Mouse (Mus musculus) MN1 (cell line): ENCODE results near the gene Retreg1.

Source experiments
- DNase-seq: peaks from one replicate; pipeline ENCODE4 v3.0.0-alpha.2; 2016; ENCODE audit warnings: low spot score

Retreg1 gene

DNA sequence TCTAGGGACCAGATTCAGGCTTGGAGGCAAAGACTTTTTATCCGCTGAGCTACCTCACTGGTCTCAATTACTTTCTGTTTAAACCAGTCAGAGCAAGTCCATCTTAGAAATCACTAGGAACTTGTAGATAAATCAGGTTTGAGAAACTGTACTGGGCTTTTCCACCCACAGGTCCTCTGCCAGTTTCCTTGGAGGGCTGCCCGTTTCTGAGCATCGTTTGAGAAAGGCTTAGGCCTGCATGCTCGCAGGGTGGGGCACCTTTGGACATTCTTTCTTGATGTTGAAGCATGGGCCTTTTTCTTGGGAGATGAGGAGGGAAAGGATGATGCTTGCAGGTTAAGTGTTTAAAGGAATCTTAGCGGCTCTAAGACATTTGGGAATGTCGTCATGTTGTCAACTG is 77.9 kb downstream of the Retreg1 start:
- no peak for DNase-seq

DNA sequence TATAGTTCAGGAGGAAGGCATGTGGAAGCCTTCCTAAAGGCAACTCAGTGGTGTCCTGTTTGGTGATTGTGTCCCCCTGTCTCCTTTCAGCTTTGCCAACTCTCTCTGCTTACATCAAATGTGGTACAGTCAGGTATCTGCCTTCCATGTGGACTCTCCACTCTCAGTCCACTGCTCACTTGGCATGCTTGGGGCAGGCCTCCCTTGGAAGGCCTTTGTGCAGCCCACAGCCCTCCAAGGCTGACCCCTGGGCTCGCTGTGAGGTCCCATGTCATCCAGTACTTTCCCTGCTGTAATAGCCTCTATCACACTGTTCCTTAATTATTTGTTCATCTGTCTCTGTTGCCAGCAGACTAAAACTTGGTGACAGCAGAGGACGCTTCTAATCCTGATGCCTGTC is 79.0 kb downstream of the Retreg1 start:
- DNase-seq: no peak

DNA sequence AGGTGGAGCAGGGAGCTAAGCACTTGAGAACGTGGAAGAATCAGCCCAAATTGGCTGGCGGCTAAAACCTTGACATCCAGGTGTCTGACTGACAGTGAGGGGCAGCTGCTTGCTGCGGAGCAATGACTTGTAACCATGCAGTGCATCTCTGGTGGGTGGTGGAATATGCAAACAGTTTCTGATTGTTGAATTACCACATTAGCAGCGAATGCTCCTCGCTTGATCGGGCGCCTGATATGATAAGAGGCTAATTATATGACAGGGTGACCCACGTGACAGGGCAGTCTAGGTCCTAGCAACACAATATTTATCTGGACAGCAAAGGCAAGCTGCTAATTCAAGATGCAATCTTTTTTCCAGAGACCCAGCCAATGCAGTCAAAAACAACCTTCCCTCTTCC is 80.9 kb downstream of the Retreg1 start:
- DNase-seq: no peak

DNA sequence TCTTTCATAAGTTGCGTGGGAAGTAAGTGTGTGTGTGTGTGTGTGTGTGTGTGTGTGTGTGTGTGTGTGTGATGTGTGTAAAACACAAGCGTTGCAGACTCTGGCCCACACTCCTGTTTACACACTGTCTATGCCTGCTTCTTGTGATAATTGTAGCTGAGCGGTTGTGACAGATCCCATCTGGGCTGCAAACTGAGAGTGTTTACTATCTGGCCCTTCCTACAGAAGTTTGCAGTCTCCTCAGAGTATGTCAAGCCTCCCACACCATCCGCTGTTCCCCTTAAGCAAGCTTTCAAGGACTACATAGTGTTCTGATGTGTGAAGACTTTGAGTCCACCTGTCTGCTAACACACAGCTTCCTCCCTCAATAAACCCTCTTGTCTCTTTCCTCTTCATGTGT is 83.2 kb downstream of the Retreg1 start:
- no peak for DNase-seq

DNA sequence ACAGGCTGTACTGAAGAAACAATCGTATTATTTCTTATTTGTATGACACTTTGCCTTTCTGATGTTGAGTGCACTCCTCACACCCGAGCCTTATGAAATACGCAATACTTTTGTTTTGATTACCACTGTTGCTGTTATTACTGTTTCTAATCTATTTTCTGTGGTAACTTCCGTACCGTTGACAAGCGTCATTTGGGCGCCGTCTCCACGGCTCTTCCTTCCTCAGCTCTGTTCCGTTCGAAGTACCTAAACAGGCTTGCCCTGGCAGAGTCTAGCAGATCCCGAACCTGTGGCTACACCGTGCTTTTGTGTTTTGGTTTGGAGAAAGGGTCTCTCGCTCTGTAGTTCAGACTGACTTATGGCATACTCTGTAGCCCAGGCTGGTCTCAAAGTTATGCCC is 84.1 kb downstream of the Retreg1 start:
- DNase-seq: no peak

DNA sequence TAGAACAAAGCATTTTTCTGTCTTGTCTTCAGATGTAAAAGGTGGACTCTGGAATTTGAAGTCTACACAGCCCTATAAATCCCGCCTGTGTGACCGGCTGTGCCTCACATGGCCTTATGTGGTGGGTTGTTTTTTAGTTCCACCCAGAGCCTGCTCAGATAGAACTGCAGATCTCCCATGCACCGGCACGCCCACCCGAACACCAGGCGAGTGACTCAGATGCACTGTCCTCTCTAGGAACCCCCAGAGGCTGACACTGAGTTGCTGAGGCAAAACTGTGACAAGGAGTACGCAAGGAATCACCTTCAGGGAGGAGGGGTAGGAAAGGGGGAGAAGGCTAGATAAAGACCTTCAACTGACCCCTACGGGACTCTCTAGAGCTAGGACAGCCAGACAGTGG is 85.0 kb downstream of the Retreg1 start:
- no peak for DNase-seq

DNA sequence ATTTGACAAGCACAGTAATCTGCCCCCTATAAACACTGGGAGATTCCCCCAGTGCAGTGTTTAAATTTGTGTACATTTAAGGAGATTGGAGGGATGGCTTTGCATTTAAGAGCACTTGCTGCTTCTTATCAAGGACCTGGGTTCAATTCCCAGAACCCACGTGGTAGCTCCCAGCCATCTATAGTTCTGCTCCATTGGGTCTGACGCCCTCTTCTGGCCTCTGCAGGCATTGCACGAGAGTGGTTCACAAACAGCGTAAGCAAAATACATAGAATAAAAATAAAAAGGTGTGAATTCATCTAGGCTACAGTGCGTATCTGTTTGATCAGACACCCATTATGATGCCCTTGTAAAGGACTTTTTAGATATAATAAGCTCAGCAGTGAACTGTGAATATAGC is 85.9 kb downstream of the Retreg1 start:
- DNase-seq: no peak

DNA sequence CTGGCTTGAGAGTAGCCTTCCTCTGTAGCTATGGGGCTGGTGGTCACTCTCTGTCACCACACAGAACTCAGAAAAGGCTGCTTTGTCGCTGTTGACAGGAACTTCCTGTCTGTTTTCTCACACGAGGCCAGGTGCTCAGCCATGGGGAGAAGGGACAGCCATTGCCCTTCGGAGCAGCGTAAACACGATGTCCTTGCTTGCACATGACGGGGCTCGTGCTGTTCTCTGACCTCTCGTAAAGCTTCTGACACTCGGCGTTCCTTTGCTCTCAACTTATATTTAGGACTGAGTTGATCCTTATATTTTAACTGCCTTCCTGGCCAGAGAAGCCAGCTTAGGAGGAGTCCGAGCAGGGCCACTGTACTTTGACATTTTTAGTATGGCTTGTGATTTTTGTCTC is 86.5 kb downstream of the Retreg1 start:
- no peak for DNase-seq

DNA sequence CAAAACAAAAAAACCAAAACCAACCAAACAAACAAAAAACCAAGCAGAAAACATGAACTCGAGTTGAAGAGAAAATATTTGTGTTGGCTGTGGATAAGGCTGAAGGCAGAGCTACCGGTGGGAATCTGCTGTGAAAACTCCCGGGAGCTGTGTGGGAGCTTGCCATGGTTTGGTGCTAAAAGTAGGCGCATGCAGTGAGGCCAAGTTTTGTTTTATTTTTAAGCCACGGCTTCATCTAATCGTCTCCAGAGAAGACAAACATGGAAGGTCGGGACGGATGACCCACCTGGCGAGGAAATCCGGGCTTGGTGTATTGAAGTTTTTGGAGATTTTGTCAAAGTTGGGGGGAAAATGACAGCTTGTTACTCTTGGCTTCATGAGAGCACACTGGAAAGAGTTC is 87.0 kb downstream of the Retreg1 start:
- no peak for DNase-seq

DNA sequence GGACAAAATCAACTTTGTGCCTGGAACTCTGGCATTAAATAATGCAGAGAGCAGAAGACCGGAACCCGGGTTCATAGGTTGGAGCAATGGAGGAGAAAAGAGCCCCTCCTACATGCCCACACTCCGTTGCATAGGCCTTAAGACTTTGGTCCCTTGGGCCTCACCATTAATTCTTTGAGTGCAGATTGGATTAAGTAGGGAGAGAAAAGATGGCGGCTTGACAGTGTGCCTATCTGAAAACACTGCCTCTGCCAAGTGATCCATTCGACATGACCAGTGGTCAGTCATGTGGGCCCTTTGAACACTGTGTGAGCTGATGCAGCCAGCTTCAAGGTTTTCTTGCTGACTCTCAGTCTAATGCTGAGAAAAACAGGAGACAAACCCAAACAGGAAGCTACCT is 87.7 kb downstream of the Retreg1 start:
- DNase-seq: no peak

DNA sequence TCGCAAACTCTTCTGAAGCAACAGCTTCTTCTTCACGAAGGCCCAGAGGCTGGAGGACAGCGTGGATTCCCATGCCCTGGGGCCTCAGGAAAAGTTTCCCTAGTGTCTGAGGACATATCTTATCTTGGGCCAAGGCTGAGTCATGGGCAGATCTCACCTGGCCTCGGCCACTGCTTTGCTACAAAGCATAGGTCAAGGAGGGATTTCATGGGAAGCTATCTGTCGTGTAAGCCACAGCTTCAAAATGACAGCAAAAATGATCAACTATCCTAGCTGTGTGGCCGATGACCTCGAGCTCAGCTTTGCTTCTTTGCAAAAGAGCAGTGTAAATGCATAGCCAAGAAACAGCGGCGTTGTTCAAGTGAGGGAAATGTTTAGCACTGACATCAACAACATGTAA is 89.5 kb downstream of the Retreg1 start:
- no peak for DNase-seq

DNA sequence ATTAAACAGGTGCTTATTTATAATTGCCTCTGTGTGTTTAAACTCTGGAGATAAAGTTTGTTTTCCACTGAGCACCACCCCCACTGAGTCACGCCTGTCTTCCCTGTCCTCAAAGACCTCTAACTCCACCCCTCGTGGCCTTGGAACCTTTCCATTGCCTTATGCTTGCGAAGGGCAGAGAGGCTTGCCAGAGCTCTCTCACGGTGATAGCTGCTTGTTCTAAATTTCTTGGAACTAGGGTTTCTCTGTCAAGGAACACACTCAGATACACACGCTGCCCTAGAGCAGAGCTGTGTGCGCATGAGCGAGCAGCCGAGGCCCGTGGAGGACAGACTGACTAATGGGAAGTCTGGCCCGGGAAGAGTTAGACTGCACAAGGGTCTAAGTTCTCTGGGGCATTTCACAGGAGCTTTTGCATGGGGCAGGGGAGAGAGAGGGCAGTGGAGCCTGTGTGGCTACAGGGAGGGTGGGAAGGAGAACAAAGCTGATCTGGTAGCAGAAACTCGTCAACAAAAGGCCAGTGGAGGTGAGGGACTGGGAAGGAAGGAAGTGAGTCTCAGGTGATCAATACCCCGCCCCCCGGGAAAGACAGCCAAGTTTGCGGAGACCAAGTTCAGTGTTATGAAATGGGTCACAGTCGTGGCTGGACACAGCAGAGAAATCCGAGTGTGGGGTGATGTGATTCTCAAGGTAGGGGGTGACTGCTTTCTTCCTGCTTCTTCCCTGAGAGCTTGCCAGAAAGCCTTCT is 90.1 kb downstream of the Retreg1 start:
- no peak for DNase-seq

DNA sequence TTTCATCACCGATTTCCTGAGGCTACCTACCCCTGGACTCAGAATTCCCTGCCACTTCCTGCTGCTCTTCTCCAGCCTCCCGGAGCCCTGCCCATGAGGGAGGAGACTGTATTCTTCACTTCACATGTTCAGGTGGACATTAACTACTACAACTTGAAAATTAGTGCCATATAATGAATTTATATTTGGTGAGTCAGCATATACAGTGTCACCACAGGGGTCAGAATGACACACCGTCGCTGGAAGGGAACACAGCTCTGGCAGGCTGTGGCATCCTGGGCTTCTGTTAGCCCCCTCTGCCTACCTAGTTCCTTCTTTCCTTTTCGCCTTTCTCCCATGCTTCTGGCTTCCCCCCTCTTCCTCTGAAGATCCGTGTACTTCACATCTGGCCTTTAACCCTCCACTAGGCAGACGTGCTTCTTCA is 90.7 kb downstream of the Retreg1 start:
- DNase-seq: no peak

DNA sequence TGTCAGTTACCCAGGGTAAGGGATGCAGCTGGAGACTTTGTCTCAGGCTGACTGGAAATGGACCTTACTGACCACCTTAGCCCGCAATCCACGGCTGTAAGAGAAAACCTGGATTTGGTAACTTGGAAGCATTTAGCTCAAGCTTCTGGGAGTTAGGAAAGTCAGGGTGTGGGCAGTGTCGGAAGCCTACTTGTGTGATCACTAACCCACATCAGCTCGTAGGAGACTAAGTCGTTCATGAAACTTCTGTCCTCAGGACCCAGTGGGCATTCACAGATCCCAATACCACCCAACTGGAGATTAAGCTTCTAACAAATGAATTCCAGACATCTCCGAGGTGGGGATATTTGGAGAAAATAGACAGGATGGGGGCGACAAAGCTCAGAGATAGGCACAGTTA is 91.4 kb downstream of the Retreg1 start:
- DNase-seq: no peak

DNA sequence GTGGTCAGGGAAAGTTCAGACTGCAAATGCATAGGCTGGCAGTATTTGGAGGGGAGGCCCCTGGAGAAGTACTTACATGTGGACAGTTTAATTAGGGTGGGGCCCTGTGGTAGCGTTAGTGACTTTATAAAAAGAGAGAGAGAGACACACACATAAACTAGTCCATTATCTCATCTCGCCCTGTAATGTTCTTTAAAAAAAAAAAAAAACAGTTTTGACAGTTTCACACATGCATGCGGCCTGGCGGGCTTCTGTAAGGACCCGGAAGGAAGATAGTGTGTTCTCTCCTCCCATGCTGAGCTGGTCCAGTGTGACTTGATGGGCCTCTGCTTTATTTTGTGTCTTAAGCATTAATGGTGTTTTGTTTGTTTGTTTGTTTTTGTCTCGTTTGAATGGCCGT is 95.5 kb downstream of the Retreg1 start:
- no peak for DNase-seq

DNA sequence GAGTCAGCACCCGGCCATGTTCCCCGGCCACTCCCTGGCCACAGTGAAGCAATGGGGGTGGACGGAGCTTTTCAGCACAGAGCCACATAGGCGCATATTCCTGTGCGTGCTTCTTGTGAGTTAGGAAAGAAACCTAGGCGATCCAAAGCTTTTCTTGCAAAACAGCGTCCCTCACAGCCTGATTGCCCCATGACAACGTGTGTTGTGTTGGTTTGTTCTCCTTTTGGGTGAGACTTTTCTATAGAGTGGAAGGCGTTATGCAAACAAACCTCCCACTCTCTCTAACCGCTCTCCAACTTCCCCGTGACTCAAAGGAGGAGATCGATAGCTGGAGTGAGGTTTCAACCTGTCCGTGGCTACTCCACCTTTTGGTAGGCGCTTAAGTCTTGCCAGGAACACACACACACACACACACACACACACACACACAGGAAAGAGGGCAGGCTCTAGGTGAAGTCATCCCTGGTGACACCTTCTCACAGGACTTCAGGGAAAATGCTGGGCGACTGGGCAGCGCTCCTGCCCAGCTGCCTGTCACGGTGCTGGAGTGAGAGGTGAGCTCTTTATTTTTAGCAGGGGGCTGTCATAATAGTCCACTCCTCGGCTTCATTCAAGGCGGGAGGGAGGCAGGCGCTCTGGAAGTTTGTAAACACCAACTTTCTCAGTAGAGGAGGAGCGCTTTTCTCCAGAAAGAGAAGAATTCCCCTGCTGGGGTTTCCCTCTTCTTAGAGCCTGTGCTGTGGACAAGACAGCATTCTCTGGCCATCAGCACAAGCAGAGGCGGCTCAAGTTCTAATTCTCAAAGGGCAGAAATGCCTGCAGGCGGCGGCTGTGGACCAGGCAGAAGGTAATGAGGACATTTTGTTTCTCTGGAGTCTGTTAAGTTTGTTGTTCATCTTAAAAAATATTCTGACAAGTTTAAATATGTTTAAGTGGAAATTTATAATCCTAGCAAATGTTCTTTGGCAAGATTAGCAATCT is 97.7 kb downstream of the Retreg1 start:
- no peak for DNase-seq

DNA sequence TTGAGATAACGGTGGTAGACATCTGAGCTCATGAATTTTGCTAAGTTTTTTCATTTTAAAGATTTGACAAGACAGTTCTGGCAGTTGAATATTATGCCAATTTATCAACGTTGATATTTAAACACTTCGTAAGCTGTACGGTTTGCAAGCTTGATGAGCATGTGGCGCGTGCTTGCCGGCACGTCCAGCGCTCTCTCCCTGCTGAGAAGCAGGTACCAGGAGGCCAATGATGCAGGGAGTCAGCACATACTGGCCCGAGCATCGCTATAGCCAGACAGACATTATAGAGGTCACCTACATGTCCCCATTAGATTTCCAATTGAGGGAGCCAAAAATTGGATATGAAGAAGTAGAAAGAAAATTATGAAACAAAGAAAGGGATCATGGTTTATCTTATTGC is 98.5 kb downstream of the Retreg1 start:
- no peak for DNase-seq

DNA sequence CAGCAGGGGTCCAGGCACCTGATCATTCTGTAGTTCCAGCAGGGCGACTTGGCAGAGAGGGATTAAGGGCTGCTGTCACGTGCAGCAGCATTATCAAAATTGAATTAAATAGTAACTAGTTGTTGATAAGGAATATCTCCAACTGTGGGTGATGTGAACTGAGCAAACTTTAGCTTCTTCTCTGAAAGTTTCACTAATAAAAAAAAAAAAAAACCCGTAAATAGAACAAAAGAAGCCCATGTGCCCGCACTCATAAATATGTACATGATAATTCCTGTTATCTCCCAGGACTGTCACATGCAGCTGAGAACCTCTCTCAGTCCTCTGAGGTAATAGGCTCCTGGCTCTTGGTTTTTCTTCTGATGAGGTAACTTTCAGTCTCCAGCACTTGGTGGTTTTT is 99.4 kb downstream of the Retreg1 start:
- no peak for DNase-seq

DNA sequence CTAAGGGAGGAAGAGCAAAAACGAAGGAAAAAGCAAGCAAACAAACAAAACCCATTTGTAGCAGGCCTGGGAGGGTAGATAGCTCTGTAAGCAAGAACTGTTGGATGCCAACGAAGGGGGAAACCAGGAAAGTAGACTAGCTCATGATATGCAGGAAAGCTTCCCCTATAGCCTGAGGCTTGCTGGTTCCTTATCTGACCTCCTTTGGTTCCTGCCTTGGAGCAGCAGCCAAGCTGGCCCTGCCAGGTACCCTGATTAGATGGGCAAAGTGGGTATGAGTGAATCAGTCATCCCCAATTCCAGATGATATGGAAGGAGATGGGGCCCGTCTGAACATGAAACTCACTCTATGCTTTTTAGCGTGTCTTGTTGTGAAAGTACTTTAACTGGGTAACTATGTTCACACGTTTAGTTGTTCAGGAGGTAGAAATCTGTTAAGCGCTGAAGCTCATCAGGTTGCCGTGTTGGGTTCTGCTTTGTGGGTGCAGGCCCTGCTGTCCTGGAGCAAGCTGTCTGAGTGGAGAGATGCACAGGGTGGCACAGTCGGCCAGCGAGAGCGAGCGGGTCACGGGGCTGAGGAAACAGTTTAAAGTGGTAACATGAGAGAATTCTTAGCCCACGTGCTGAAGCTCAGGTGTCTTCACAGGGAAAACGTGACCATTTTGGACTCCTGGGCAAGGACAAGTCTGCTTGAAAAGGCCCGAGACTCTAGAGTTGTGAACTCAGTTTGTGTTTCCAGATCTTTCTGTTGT is 100.6 kb downstream of the Retreg1 start:
- DNase-seq: no peak

DNA sequence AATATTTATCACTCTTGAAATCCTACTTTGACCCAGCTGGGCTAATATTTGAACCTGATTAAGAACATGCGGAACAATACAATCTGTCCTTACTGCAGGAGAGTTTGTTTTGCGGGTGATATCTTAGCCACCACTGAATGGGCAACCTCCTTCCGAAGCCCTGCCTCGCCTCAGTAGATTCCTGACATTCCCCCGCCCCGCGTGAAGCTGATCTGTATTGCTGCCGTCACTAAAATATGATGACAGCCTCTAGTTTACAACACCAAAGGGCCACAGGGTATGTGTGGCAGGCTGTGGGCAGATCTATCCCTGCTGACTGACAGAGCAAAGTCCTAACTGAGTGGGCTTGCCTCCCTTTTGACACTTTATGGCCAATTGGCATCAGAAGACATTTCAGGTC is 102.2 kb downstream of the Retreg1 start:
- no peak for DNase-seq

DNA sequence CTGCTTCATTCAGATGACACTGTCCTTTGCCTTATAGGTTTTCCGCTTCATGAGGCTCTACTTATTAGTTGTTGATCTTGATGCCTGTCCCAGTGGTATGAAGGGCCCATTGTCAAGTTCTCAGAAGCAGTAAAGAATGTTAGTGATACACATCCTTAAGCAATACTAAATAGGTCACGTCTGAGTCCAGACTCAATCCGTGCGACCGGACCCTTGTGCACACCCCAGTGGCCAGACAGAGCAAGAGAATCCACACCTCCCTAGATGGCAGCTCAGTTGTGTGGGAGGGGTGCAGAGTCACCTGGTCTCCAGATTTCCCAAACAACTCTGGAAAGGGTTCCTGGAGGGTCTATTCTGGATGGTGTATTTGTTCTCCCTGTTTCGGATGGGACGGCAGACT is 103.5 kb downstream of the Retreg1 start:
- no peak for DNase-seq

DNA sequence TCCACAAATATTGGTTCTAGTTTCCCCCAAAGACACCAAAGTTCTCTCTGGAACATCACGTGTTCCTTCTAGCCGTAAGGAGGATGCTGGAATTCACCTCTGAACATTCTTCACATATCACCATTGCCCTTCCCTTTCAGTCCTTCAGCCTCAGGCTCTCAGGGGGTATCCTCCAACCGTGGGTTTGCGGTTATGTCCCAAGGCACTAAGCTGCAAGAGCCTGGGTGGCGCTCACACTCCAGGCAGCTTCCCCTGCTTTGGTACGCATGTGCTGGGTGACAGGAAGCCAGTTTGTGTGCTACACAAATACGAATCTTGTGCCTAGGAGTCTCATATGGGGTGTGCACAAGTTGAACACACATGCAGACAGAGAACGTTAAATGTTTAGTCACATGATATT is 104.4 kb downstream of the Retreg1 start:
- DNase-seq: no peak
